Mouse (Mus musculus) liver, postnatal 0 days (tissue): Measurements from ENCODE around the gene S1pr3.

Experiments
- CTCF ChIP-seq: sonication (generic); IDR thresholded peaks from 2 replicates; pipeline ENCODE4 v1.5.1; 2016; ENCODE audit warnings: antibody characterized with exemption, low read depth
- EP300 ChIP-seq: IDR thresholded peaks from 2 replicates; pipeline ENCODE4 v1.6.1; 2016; ENCODE audit warnings: antibody characterized with exemption, low read depth, mild to moderate bottlenecking

GRCm38 (mm10) chr13:51446550-51446949, 38.1 kb downstream of the S1pr3 start:
- TF ChIP-seq EP300: no peak
- no peak for TF ChIP-seq CTCF
